Mouse (Mus musculus) urinary bladder, postnatal 25 days (tissue): ENCODE measurements around the gene Hadha.
A peak's percentile ranks its signal among the peaks of the same experiment; 100 is the strongest.

ENCODE experiments used
- DNase-seq: peaks from one replicate; pipeline ENCODE4 v3.0.0; 2022; ENCODE audit warnings: low spot score

Gene Hadha

DNA sequence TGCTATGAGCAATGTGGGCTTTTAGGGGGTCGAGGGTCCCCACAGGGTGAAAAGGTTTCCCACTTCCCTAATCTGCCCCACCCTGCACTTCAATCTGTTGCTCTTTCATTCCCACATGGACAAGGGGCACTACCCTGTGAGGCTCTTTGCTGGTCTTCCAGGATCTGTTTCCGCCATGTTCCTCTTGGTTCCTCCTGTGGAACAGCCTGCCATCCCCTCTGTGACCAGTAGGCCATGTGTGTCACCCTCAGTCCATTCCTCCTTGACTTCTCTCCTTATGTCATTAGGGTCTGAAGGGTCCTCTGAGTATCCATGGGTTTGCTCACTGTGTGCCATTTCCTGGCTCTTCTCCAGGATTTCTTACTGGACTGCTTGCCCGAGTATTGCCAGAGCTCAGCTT, 43.2 kb downstream of the Hadha start:
- no peak for DNase-seq

DNA sequence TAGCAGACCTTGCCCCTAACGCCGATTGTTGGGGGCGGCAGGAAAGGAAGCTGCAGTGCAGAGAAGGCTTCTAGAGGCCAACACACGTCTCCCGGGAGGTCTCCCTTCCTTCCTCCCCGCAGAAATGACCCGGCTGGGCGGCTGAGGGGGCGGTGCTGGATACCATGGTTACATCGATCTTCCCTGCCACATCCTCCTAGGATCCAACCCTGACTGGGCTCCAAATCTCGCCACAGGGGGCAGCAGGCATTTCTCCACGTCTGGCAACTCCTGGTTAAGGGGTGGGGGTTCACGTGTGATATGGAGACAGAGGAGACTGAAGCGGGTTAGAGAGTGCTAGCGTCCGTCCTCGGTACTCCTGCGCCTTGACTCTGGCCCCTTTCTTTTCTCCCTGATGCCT, 43.8 kb downstream of the Hadha start:
- DNase-seq, result no peak

DNA sequence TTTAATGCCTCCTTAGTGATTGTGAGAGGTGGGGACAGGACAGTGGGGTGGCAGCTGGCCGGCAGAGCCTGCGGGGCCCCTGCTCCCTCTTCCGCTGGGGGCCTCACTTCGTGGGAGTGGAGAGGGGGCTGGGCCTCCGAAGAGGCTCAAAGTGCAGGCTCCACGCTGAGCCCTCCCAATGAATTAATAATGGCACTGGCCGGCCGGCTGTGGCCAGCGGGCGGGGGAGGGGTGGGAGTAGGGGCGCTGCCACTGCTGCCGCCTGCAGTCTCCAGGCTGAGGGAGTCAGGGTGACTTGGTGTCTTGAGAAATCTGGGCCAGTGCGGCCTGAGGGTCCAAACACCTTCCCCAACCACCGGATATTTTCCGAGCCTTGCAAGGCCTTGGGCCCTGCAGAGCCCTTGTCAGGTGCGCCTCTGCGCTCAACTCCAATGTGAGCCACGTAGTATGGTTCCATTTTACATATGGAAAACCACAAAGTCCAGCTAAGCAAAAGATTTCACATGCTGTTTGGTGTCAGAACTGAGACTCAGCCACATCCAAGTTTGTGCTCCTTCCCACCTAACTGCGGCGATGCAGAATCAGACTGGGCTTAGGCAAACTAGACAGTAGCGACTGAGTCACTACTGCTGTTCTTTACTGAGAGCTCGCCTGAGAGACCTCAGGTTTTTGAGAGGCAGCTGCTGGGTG, 44.4 kb downstream of the Hadha start:
- no peak for DNase-seq

DNA sequence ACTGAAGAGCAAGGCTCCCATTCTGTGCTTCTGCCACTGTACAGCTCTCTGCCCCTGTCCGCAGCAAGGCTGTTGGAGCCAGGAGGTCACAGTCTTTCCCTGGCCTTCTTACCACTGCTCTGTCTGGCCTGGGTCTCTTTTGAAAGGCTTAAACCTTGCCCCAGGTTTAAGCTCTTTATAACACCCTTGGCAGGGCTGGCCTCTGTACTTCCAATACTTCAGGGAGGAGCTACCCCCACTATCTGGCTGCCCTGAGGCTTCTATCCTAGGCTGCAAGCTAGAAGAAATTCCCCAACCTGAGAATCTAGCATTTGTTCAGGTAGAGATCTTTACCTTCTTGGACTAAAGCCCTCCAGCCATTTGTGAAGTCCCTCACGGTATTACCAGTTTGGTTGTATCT, 45.1 kb downstream of the Hadha start:
- DNase-seq, result no peak

DNA sequence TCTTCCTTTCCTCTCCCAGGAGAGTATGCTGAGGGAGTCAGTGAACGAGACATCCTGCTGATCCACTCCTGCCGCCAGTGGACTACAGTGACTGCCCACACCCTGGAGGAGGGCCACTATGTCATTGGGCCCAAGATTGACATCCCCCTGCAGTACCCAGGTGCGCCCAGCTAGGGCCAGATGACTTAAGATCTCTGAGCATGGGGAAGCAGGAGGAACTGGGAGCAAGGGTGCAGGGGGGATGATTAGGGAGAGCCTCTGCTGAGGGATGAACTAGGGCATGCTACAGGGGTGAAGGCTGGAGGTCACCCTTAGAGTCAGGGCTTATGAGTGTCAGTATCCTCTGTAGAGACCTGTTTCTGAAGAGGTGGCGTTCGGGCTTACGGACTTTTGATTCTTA, 46.7 kb downstream of the Hadha start:
- no peak for DNase-seq

DNA sequence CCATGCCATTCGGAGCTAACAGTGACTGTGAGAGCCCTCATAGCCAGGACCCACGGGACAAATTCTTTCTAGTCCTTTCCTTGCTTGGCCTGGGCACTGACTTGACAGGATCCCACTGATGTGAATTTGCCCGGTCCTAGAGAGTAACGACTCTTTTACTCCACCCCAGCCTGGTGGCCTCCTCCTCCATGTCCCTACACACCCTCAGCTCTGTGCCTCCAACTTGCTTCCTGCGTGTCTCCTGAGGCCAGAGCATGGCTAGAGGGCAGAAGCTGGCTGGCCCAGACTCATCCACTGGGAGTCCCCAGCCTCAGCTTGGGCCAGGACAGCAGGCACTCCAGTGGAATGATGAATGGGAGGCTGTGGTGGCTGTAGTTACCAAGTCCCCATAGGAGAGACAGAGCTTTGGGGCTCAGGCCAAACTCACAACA, 47.3 kb downstream of the Hadha start:
- DNase-seq, result no peak

DNA sequence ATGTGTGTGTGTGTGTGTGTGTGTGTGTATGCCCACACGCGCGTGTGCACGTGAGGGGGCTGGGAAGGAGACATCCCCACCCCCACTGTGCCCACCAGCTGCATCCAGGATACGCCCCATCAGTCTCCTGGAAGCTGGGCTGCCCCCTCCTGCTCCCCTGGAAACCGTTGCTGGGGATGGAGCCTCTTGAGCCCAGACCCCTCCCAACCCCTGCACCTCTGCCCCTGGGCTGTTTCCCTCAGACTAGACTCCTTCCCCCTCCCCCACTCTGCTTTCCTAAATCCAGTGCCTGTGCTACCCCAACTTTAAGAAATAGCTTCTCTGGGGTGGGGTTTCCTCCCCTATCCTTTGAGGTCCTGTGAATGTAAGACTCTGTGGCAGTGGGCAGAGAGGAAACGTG, 47.8 kb downstream of the Hadha start:
- no peak for DNase-seq

DNA sequence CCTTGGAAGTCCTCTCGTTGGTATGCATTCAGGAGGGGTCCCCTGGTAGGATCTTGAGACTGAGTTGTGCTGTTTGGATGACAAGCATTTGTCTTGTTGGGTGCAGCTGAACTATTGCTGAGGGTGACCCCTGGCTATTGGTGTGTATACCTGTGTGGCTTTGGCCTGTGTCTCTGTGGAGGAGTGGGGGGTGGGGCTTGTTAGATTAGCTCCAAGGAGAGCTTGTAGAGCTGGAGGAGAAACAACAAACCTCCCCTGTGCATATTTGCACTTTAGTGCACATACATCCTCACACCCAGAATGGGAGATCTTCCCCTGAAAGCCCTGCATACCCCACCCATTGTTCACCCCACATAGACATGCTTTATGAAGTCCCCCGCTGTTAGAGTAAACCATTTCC, 48.2 kb downstream of the Hadha start:
- DNase-seq, result no peak

DNA sequence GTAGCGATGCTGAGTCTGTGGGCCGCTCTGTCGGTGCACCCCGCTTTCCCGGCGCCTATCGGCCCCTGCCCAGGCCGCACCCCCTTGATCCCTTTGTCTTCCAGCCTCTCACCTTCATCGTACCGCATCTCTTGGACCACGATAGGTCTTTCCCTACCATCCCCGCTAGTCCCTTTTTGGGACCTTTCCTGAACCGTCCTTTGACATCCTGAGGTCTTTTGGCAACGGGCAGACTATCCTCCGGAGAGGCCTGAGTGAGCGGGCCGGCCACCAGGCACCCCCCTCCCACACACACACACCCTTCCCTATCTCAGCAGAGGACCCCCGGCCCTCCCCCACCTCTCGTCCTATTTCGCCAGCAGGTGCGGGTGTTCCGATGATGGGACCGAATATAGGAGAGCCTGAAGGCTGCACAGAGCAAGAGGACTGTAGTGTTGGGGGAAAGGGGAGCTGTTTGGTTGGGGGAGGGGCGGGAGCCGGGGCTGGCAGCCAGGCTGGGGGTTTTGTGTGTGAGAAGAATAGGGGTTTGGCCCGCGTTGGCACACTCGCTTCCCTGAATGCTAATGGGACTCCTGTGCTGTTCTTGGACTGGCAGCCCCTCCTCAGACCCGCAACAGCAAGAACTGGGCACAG, 49.2 kb downstream of the Hadha start, which contains the start of gene 3110082J24Rik:
3110082J24Rik (minus strand) TSS at position 419 of the 633 bp plus-strand sequence.
- no peak for DNase-seq

DNA sequence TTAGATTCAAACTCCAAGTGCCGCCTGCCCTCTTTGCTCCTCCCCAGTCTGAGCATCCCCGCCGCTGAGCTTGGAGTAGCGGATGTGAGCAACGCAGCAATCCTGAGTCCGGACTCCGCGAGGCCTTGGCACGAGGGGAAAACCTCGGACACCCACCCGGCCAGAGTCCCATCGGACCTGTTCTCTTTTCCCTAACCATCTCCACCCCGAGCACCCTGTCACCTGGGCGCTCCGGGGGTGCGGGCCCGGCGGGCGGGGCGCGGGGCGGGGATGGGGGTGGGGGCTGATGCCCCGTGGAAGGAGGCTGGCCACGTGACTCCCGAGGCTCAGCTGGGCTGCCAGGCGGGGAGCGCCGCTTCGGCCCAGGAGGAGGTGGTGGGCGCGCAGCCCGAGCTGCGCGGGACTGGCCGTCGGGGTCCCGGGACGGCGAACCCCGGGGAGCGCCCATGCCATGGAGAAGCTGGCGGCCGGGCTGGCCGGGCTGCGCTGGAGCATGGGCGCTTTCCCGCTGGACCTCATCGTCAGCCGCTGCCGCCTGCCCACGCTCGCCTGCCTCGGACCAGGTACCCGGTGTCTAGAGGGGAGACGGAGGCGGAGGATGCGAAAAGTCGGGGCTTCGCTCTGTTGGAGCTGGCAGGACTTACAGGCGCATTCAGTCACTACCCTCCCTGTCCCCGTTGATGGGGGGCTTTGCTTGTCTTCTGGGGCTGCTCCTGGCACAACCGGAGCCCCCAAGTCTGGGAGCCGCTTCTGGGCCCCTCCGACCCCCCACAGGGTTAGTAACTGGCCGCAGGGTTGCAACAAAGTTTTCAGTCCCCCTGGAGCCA, 49.9 kb downstream of the Hadha start, which contains the start of gene Garem2:
Garem2 (plus strand) TSS at position 321 of the 827 bp plus-strand sequence.
- peak; percentile 18 for DNase-seq

DNA sequence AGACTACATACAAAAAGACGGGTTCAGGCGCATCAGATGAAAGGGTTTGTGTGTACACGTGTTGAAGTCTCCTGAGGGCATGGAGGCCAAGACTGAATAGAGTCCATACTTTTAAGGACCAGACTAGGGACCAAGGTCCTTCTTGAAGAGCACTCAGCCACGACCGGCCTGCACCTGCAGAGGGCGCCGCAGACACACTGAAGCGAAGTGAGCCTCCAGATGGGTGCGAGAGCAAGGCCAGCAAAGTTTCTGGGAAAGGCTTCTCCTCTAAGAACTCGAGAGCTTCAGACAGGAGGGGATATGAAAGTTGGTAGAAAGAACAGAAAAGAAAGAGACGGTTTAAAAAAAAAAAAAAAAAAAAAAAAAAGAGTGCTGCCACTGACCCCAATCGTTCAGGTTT, 50.6 kb downstream of the Hadha start:
- DNase-seq, result peak; percentile 25

DNA sequence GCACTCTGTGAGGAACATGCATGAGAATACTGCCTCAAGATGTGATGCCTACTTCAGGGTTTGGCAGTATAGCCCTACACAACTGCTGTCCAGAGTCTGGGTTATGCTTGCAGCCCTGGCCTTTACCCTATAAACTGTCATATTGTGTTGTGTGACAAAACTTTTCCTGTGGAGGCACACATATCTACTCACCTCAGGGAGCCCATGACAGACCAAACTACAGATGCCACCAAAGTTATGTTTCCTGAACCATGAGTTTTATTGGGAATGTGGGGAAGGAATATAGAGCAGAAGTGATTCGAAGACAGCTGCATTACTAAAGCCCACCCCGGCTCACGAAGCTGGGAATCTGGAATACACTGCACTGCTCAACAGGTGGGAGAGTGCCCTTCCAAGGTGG, 51.6 kb downstream of the Hadha start:
- no peak for DNase-seq

DNA sequence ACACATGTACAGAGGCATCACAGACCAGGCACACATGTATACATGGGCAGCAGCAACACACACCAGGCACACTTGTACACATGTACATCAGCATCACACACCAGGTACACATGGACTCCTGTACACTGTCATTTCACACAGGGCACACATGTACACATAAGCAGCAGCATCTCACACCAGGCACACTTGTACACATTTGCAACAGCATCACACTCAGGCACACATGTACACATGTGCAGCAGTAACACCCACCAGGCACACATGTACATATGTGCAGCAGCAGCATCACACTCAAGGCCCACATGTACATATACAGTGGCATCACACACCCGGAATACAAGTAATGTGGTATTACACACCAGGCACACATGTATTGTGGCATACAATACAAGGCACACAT, 56.7 kb downstream of the Hadha start:
- no peak for DNase-seq

DNA sequence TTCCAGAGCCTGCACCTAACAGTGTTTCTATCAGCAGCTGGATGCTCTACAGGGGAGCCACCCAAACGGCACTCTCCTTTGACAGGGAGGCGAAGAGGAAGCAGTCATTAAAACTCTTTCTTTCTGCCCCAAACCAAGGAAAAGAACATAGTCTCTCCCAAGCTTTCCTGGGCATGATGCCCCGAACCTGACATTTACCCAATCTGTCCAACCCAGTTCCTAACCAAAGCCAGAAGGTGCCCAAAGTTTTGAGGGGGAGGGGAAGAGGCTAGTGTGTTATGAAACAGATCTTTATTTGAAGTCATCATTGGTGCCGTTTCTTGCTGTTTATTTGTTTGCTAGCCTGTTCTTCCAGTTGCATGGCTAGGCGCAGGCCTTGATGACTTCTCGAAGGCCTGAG, 59.2 kb downstream of the Hadha start:
- no peak for DNase-seq

DNA sequence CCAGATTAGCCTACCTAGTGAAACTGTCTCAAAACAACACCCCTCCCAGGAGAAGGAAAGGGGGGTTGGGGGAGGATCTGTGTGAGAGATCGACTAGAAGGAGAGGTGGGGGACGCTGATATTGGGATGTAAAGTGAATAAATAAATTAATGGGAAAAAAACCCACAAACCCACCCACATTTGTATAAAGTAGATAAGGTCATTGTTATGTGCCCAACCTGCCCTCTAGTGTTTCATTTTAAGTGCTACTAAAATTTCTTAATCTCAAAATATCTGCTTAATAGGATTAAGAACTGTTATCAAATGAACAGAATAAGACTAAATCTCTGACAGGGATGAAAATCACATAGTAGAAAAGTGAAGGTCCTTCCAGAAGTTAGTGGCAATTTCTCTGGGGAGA, 60.6 kb downstream of the Hadha start:
- DNase-seq, result no peak

DNA sequence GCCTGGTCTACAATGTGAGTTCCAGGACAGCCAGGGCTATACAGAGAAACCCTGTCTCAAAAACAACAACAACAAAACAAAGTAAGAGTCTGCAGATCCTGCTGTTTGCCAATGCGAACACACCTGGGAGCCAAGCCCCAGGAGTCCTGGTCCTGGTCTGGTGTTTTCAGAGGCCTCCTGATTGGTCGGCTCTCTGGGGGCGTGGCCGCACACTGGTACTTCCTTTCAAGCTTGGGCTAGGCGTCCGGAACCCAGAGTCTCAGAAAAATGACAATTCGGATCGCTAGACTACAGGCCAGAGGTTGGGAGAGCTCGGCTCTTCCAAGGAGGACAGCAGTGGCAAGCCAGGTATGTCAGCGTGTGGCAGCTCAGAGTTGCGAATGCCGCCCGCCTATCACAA, 62.3 kb downstream of the Hadha start:
- DNase-seq, result no peak

DNA sequence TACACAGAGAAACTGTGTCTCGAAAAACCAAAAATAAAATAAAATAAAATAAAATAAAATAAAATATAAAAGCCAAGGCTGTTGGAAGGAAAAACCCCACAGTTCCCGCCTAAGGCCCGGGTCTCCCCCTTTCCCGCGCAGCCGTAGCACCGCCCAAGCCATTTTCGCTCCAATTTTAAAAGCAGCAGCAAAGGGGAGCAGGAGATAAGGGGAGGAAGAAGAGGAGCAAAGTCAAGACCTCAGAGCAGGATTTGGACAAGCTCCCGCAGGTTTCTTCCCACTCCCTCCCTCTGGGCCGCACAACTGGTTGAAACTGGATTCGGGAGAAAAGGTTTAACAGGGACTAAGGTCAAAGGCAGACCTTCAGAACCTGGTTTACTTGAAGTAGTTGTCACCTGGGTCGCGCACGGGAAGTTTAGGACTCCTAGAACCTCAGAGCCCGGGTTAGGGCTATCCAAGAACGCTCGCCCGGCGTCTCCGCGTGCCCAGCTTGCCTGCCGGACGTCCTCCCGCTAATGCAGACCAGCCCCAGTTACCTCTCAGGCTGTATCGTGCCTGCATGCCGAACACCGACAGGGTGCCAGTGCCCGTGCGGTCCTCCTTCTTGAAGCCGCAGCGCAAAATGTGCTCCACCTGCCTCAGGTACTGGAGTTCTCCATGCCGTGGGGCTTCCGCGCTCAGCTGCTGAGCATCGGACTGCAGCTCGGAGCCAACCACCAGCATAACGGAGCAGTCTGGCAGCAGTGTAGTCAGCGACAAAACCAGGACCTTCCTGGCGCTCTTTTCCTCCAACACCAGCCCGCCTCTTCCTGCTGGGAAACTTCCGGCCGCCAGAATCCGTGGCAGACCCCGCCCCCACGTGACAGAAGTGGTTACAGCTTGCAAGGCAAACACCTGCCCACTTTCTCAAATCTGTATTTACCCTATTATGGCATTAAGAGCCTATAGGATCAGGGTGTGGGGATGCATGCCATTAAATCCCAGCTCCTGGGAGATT, 81.8 kb downstream of the Hadha start, which contains the start of gene Tyms:
Tyms (minus strand) TSS at position 793 of the 997 bp plus-strand sequence.
- DNase-seq, result peak; percentile 74

DNA sequence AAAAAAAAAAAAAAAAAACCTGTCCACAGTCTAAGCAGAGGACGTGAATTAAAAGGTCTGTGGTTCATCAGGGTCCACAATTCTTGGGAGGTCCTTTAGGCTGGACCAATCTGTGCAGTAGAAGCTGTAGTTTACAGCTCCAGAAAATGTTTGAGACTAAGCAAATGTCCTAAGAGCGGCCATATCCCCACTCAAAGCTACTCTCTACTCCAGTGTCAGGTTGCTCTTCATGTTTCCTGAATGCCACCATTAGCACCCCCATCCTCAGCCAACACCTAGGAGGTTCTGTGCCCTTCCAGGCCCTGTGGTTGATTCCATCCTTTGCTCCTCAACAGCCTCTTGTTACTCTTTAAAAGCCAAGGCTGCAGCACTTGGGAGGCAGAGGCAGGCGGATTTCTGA, 82.6 kb downstream of the Hadha start:
- DNase-seq, result no peak

DNA sequence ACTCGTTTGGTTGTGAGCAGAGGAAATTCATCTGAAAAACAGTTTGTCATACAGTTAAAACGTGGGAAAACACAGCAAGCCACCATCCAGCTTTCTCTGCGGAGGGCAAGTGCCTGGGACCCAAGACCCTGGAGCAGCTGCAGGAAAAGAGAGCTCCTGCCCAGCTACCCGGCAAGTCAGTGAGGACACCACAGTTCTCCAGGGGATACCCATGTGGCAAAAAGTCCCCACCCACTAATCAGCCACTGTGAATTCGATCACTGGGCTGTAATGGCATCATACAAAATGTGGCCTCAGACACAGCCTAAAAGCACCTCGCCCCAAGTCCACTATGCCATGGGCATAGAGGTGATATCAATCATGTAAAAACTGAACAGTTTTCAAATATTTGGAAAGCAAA, 83.3 kb downstream of the Hadha start:
- DNase-seq, result no peak
